21 mouse cellular contexts compared by ENCODE assay signal in the genomic region with DNA sequence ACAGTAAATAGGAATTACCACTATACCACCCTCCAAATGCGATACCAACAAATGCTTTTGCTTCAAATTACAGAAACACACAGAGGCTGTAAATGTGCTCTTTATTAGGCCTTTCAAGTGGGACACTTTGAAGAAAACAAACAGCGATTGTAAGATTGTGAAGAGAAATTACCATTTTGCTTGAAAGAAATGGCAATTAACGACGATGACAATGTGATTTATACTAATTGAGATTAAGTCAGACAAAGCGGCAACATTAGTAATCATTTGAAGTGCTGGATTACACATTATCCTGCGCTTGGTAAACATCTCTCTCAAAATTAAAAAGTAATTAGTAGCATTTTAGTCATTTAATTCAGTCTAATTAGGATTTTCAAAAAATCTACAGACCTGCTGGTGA.
A peak's percentile ranks its signal among the peaks of the same experiment; 100 is the strongest.
DNase-seq lines count a peak whose midpoint lies in the region; ATAC-seq lines count a peak whose summit lies in the region.
"Had no signal": no experiment of that assay in that cellular context is flagged by ENCODE, and none has a peak within 500 bp of the region (broad histone marks: within the 10 kb centered on the region; RNA-seq: fewer than 3 reads in every experiment).

No protein-coding gene starts in this region.

- H3K27me3 ChIP-seq in midbrain, embryonic 14.5 days (ENCODE audit: control insufficient read depth, insufficient read depth, low read length): no peaks in the 10 kb centered on the region
- H3K27me3 ChIP-seq in midbrain, embryonic 15.5 days (replicated peaks): no peaks in the 10 kb centered on the region
- H3K27me3 ChIP-seq in forebrain, embryonic 15.5 days: peaks cover 8% of the 10 kb centered on the region
- H3K27me3 ChIP-seq: embryonic facial prominence, embryonic 13.5 days had no signal

- H3K27ac ChIP-seq in midbrain, embryonic 14.5 days (replicated peaks; ENCODE audit: low read depth, low read length): no peak overlapping the region
- H3K27ac ChIP-seq in midbrain, embryonic 15.5 days: no peak overlapping the region
- H3K27ac ChIP-seq in forebrain, embryonic 15.5 days (replicated peaks): no peak overlapping the region
- H3K27ac ChIP-seq: embryonic facial prominence, embryonic 13.5 days; gastrocnemius, adult 2 months; heart, embryonic 10.5 days; hindbrain, embryonic 14.5 days had no signal

- H3K4me2 ChIP-seq in midbrain, embryonic 14.5 days (ENCODE audit: low read length): no peak overlapping the region
- no peak overlapping the region for H3K4me2 ChIP-seq in midbrain, embryonic 15.5 days
- no peak overlapping the region for H3K4me2 ChIP-seq in forebrain, embryonic 15.5 days (replicated peaks)
- H3K4me2 ChIP-seq: embryonic facial prominence, embryonic 13.5 days; hindbrain, embryonic 14.5 days had no signal

- 90% methylated on average over 6 of the region's 6 CpGs for WGBS in midbrain, embryonic 14.5 days
- WGBS in midbrain, embryonic 15.5 days: 75% methylated on average over 6 of the region's 6 CpGs
- WGBS in forebrain, embryonic 15.5 days: 12% methylated on average over 6 of the region's 6 CpGs

- H3K4me3 ChIP-seq in midbrain, embryonic 14.5 days (replicated peaks; ENCODE audit: low read depth, low read length): no peak overlapping the region
- no peak overlapping the region for H3K4me3 ChIP-seq in midbrain, embryonic 15.5 days
- no peak overlapping the region for H3K4me3 ChIP-seq in forebrain, embryonic 15.5 days
- H3K4me3 ChIP-seq: embryonic facial prominence, embryonic 13.5 days; gastrocnemius, adult 2 months; heart, embryonic 10.5 days had no signal

- no peaks in the 10 kb centered on the region for H3K36me3 ChIP-seq in midbrain, embryonic 14.5 days (ENCODE audit: control insufficient read depth, insufficient read depth, low read length)
- H3K36me3 ChIP-seq in midbrain, embryonic 15.5 days (replicated peaks): no peaks in the 10 kb centered on the region
- no peaks in the 10 kb centered on the region for H3K36me3 ChIP-seq in forebrain, embryonic 15.5 days
- H3K36me3 ChIP-seq: embryonic facial prominence, embryonic 13.5 days; heart, embryonic 10.5 days had no signal

- no peaks in the 10 kb centered on the region for H3K4me1 ChIP-seq in midbrain, embryonic 14.5 days (ENCODE audit: control insufficient read depth, insufficient read depth, low read length)
- H3K4me1 ChIP-seq in midbrain, embryonic 15.5 days: no peaks in the 10 kb centered on the region
- H3K4me1 ChIP-seq in forebrain, embryonic 15.5 days: no peaks in the 10 kb centered on the region
- H3K4me1 ChIP-seq: embryonic facial prominence, embryonic 13.5 days; heart, embryonic 10.5 days had no signal

- DNase-seq in midbrain, embryonic 14.5 days: peak; percentile 1
- peak; percentile 1 for DNase-seq in brain, embryonic 18.5 days (ENCODE audit: low read depth, low spot score)
- DNase-seq in retina, embryonic 14.5 days (ENCODE audit: low spot score): peak; percentile 14
- no peak for DNase-seq in right cerebral cortex, postnatal 25 days
- no peak for DNase-seq in adrenal gland, adult 8-10 months
- DNase-seq in adrenal gland, postnatal 36 days: no peak
- DNase-seq: adrenal gland, postnatal 14 days; cerebellum, adult 11 months; cerebellum, adult 8-10 months; cerebellum, postnatal 14 days; gastrocnemius, adult 2 months; gastrocnemius, postnatal 36 days; heart, adult 11 months; heart, postnatal 10 days; kidney, adult 2 months had no signal

- no peak overlapping the region for H3K9ac ChIP-seq in midbrain, embryonic 14.5 days (replicated peaks; ENCODE audit: low read length)
- H3K9ac ChIP-seq in midbrain, embryonic 15.5 days: no peak overlapping the region
- H3K9ac ChIP-seq in forebrain, embryonic 15.5 days (replicated peaks): no peak overlapping the region
- H3K9ac ChIP-seq: embryonic facial prominence, embryonic 13.5 days; hindbrain, embryonic 14.5 days had no signal

- no peak for ATAC-seq in midbrain, embryonic 14.5 days (ENCODE audit: low FRiP score, low TSS enrichment)
- no peak for ATAC-seq in midbrain, embryonic 15.5 days (replicated peaks)
- 0 out of 2 replicates have a peak, but pooled peaks have one; percentile 51 for ATAC-seq in forebrain, embryonic 15.5 days (replicated peaks)
- ATAC-seq: intestine, embryonic 16.5 days had no signal

- H3K9me3 ChIP-seq in midbrain, embryonic 14.5 days (ENCODE audit: control insufficient read depth, low read length): no peaks in the 10 kb centered on the region
- H3K9me3 ChIP-seq in midbrain, embryonic 15.5 days: no peaks in the 10 kb centered on the region
- no peaks in the 10 kb centered on the region for H3K9me3 ChIP-seq in forebrain, embryonic 15.5 days
- H3K9me3 ChIP-seq: embryonic facial prominence, embryonic 13.5 days; heart, embryonic 10.5 days had no signal

Comparison
In these comparisons a context has a peak if more than half of its experiments do, and no peak if none do; other contexts are left out.
1. DNase-seq: peak in midbrain, embryonic 14.5 days (single experiment), brain, embryonic 18.5 days (single experiment) and retina, embryonic 14.5 days (single experiment); none in right cerebral cortex, postnatal 25 days (single experiment), adrenal gland, adult 8-10 months (single experiment) and adrenal gland, postnatal 36 days (0 of 2).